Mouse (Mus musculus) thymus, postnatal 10 days (tissue): ENCODE data around the gene Zscan25.
A peak's percentile ranks its signal among the peaks of the same experiment; 100 is the strongest.
"Not testable (repeated sequence)": the region's sequence is repeated elsewhere in the genome, so short reads cannot be mapped to it uniquely, and the experiment has no call there.

ENCODE experiments used
- DNase-seq, 2 experiments: peaks; one replicate each; pipeline ENCODE4 v3.0.0; 2021; ENCODE audit warnings: low spot score in 2 of 2

The Zscan25 gene

GRCm38 (mm10) chr5:145280371-145281143 is at the start of gene Zscan25:
Zscan25 (plus strand) TSS chr5:145280500.
- peak; percentile 75 to 86 for DNase-seq

DNA sequence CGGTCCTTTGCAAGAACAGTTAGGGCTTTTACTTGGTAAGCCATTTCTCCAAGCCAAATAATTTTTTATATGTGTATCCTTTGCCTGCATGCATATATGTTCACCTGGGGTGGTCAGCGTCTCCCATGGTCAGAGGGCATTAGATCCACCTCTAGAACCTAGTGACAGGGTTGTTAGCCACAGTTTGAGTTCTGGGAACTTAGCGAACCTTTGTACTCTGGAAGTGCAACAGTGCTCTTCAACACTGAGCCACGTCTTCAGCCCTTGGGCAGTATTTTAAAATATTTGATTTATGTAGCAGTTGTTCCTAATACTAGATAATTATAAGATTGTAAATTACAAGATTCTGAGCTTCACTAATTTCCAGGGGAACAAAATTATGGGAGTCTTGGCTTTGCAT is 49.7 kb upstream of the Zscan25 start:
- no peak for DNase-seq

DNA sequence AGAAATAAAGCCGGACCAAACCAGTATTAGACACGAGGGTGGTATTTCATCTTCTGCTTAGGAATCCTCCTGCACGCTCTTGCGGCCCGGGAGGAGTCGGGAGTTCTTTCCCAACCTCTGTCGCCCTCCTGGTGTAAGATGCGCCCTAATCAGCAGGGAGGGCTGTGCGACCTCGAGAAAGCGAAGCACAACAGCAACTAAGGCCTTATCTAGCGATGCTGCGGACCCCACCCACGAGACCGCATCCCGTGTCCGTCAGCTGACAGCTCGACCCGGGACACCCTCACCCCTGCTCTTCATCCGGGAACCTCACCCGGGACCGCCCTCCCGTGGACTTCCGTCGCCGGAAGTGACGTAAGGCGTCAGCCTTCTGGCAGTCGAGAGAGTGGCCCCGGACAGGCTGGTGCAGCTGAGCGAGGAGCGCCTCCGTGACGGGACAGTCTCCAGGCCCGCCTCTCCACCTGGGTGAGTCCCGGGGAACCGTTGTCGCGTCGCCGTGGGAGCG is 48.9 kb upstream of the Zscan25 start, which contains the start of gene Zfp655:
TSS of gene Zfp655 (plus strand) at position 349 of the 505 bp plus-strand sequence.
- DNase-seq = peak; percentile 94 to 96

GRCm38 (mm10) chr5:145231893-145232411 is 48.3 kb upstream of the Zscan25 start:
- no peak for DNase-seq

GRCm38 (mm10) chr5:145234636-145235035 is 45.7 kb upstream of the Zscan25 start:
- DNase-seq = peak in 1 of 2 experiments; percentile 33

DNA sequence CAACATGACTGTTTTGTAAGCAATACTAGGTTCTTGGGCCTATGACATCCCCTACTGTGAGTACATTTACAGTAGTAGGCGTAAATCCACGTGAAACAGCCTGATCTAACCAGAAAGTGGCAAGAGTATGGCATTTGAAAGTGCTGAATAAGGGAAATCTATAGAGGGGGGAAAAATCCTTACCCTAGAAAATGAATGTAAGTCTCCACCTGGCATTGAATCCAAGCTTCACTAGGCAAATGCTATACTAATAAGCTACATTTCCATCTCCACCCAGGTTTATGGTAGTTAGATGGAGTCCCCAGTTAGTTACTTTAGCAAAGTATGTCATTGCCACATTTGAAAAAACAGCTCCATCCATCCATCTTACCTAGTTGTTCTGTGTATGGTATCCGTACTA is 30.8 kb upstream of the Zscan25 start:
- DNase-seq = no peak

GRCm38 (mm10) chr5:145273568-145273967 is 6.7 kb upstream of the Zscan25 start:
- DNase-seq = not testable (repeated sequence)

GRCm38 (mm10) chr5:145279948-145280347 is 352 bp upstream of the Zscan25 start:
- no peak for DNase-seq

DNA sequence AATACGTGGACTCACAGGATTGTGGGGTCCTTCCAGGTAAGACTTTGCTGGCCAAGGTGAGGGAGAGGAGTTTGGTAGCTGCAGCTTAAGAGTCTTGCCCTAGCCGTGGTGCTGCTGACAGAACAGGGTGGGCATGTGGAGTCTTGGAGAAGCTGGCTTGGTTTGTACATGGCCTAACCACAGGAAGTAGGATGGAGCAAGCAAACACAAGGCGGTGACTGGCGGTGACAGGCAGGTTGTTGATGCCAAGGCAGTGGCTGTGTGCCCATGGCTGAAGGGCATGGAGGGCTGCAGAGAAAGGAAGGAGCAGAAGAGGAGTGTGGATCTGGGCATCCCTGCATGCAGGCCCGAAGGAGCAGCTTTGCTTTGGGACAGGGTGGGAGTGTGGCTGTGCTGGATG is 8.1 kb downstream of the Zscan25 start:
- no peak for DNase-seq

DNA sequence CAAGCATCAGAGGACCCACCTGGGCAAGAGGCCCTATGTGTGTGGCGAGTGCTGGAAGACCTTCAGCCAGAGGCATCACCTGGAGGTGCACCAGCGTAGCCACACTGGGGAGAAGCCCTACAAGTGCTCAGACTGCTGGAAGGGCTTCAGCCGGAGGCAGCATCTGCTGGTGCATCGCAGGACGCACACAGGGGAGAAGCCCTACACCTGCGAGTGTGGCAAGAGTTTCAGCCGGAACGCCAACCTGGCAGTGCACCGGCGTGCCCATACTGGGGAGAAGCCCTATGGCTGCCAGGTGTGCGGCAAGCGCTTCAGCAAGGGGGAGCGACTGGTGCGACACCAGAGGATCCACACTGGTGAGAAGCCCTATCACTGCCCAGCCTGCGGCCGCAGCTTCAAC is 10.4 kb downstream of the Zscan25 start:
- DNase-seq = no peak

DNA sequence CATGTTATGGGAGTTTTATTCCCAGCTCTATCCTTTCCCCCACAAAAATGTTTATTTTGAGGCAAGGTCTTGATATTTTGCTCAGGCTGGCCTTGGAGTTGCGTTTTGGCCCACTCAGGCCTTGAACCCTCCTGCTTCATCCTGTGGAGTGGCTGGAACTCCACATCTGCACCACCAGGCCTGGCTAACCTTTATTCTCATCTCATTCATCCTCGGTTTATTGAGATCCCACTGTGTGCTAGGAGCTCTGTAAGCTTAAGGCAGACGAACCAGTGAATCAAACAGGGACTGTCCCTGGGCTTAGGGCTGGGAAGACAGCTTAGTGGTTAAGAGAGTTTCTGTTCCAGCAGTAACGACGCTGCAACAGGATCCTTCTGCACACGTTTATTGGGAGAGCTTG is 12.1 kb downstream of the Zscan25 start:
- no peak for DNase-seq

GRCm38 (mm10) chr5:145300469-145300868 is 20.2 kb downstream of the Zscan25 start:
- DNase-seq = no peak

GRCm38 (mm10) chr5:145301796-145302195 is 21.5 kb downstream of the Zscan25 start:
- not testable (repeated sequence) for DNase-seq

DNA sequence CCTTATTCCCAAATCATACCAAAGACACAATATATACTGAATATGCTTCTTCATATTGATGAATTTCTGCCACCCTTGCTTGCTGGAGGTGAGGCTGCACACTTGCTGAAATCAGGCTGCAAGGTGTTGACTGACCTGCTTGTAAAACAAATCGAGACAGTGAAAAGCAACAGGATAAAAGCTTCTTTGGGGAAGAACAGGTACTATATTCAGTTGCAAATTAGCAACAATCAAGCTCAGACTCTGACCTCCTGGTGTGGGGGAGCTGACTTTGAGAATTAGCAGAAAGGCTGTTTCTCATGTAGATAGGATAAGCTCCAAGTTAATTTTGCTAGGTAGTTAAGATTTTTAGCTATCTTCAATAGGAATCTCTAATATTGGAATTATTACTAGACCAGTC is 22.1 kb downstream of the Zscan25 start:
- DNase-seq = no peak

DNA sequence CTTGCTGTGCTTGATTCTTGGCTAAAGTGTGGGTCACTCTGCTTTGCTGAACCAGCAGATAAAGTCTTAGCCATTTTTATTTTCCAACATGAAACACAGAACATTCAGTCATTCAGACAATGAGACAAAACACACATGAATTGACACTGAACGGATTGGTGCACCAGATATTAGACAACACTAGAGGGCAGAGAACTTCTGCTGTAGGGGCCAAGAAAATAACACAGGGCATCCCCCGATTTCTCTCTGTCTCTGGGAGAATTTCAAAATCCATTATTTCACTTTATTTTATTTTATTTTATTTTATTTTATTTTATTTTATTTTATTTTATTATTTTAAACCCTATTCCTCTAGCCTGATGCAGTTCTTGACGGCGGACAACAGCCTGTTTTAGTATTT is 26.7 kb downstream of the Zscan25 start:
- DNase-seq = not testable (repeated sequence)

DNA sequence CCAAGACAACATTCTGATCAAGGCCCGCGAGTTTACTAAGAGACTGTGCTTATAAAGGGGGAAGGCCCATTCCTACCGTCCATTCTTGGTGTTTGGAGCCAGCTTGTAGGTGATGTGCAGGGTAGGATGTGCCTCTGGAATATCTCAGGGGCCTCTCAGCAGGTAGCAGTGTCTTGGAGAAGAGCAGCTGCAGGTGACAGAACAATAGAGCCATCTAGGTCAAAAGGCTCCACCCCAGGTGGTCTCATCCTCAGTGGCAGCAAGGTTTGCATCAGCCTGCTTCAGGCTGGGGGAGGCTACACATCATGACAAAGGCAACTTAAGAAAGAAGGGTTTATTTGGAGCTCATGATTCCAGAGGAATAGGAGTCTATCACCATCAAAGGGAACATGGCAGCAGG is 27.5 kb downstream of the Zscan25 start:
- DNase-seq = not testable (repeated sequence)

GRCm38 (mm10) chr5:145313845-145314244 is 33.5 kb downstream of the Zscan25 start:
- no peak for DNase-seq

DNA sequence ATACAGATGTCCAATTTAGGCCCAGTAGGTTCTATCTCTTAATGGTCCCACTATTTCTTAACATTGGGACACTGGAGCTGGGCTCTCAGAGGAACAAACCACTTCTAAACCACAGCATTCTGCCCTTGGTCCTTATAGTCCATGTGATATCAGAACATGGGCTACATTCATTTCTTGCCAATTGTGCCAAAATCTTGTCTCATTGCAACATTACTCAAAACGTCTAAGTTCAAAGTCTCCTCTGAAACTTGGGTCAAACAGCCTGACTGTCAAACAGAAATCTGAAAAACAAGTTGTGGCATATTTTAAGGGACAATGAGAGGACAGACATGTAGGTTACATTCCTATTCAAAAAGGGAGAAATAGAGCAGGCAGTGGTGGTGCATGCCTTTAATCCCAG is 36.8 kb downstream of the Zscan25 start:
- DNase-seq = no peak

DNA sequence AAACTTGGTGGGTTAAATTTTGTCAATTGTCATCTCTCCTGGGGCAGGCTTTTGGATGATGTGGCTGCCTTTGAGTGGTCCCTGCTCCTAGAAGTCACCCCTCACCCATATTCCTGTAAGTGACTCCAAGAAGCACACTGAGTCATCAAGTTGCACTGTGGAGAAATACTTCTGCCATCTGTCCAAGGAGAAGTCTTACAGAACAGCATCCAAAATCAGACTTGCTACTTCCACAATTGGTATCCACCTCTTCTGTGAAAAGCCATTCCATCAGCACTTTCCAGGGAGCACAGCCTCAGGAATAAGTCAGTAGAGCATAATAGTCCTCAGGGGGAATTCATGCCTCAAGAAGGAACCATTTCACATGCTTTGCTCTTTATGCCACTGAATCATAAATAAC is 58.5 kb downstream of the Zscan25 start:
- DNase-seq = not testable (repeated sequence)
